Mouse (Mus musculus): ENCODE data around the gene Tbc1d22a. TPM values are rescaled to one million over a fixed set of nuclear protein-coding genes. Genes with fewer than 3 reads are reported as not detected.

Tbc1d22a gene
- total and polyA plus RNA-seq, 2 experiments from 2014 or later: 13.1 to 20.5 TPM

GRCm38 (mm10) chr15:86199052-86199451, 15.2 kb upstream of the Tbc1d22a start:
- no peak overlapping the region for H3K4me3 ChIP-seq (ENCODE audit: low read depth, low read length)
- no peak overlapping the region for H3K27ac ChIP-seq (ENCODE audit: low read depth, low read length)
- TF ChIP-seq CTCF (IDR thresholded peaks at IDR 0.05; ENCODE audit: low read depth): no peak
- WGBS: 82% methylated on average over 5 of the region's 5 CpGs
- no peak for ATAC-seq
- H3K4me2 ChIP-seq (ENCODE audit: low read depth): no peak overlapping the region
- H3K9me3 ChIP-seq (ENCODE audit: low read length): no peaks in the 10 kb centered on the region
- no peaks in the 10 kb centered on the region for H3K27me3 ChIP-seq (ENCODE audit: insufficient read depth, low read length)
- no peak for DNase-seq
- no peaks in the 10 kb centered on the region for H3K4me1 ChIP-seq (ENCODE audit: insufficient read depth)
- H3K36me3 ChIP-seq (ENCODE audit: insufficient read depth): no peaks in the 10 kb centered on the region
- no peak overlapping the region for H3K9ac ChIP-seq

DNA sequence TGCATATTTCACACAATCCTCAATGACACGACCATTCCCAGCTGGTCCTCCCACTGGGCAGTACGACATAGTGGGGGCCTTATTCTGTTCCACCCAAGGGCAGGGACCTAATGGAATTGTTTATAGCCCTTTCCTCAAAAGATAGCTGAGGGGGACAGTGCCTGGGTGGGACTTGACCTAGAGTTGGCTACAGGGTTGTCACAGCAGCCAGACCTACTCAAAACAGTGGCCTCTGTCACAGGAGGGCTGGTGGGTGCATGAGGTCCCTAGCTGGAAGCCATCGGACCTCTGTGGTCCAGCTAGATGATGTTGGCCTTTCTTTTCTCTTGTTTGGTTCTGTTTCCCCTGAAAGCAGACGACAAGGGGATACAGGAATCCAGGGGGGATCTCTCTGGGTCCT, 14.8 kb upstream of the Tbc1d22a start:
- Histone ChIP-seq H3K27me3 (ENCODE audit: insufficient read depth, low read length) (no peaks in the 10 kb centered on the region), H3K4me2 (ENCODE audit: low read depth) (no peak overlapping the region), H3K9ac (no peak overlapping the region), H3K9me3 (ENCODE audit: low read length) (no peaks in the 10 kb centered on the region), H3K4me1 (ENCODE audit: insufficient read depth) (no peaks in the 10 kb centered on the region), H3K4me3 (ENCODE audit: low read depth, low read length) (no peak overlapping the region), H3K27ac (ENCODE audit: low read depth, low read length) (no peak overlapping the region), H3K36me3 (ENCODE audit: insufficient read depth) (no peaks in the 10 kb centered on the region)
- 69% methylated on average over 4 of the region's 4 CpGs for WGBS
- ATAC-seq (no peak), DNase-seq (no peak)
- TF ChIP-seq CTCF (IDR thresholded peaks at IDR 0.05; ENCODE audit: low read depth): no peak

- Histone ChIP-seq H3K9me3 (ENCODE audit: low read length) (no peaks in the 10 kb centered on the region), H3K36me3 (ENCODE audit: insufficient read depth) (no peaks in the 10 kb centered on the region), H3K27ac (ENCODE audit: low read depth, low read length) (no peak overlapping the region), H3K4me3 (ENCODE audit: low read depth, low read length) (no peak overlapping the region), H3K9ac (no peak overlapping the region), H3K4me1 (ENCODE audit: insufficient read depth) (no peaks in the 10 kb centered on the region), H3K4me2 (ENCODE audit: low read depth) (no peak overlapping the region), H3K27me3 (ENCODE audit: insufficient read depth, low read length) (no peaks in the 10 kb centered on the region)
- whole genome bisulfite sequencing: 38% methylated on average over 4 of the region's 4 CpGs
- ATAC-seq (no peak), DNase-seq (no peak)
- TF ChIP-seq CTCF (IDR thresholded peaks at IDR 0.05; ENCODE audit: low read depth): no peak
Measured at GRCm38 (mm10) chr15:86200169-86200568, 14.1 kb upstream of the Tbc1d22a start.

- WGBS: 42% methylated on average over 4 of the region's 4 CpGs
- no peak for TF ChIP-seq CTCF (IDR thresholded peaks at IDR 0.05; ENCODE audit: low read depth)
- no peak overlapping the region for H3K27ac ChIP-seq (ENCODE audit: low read depth, low read length)
- no peak overlapping the region for H3K9ac ChIP-seq
- H3K36me3 ChIP-seq (ENCODE audit: insufficient read depth): no peaks in the 10 kb centered on the region
- H3K4me2 ChIP-seq (ENCODE audit: low read depth): no peak overlapping the region
- H3K4me3 ChIP-seq (ENCODE audit: low read depth, low read length): no peak overlapping the region
- no peaks in the 10 kb centered on the region for H3K4me1 ChIP-seq (ENCODE audit: insufficient read depth)
- no peaks in the 10 kb centered on the region for H3K9me3 ChIP-seq (ENCODE audit: low read length)
- DNase-seq: no peak
- ATAC-seq: no peak
- H3K27me3 ChIP-seq (ENCODE audit: insufficient read depth, low read length): no peaks in the 10 kb centered on the region
Measured at GRCm38 (mm10) chr15:86201095-86201494, 13.2 kb upstream of the Tbc1d22a start.

GRCm38 (mm10) chr15:86201696-86202330, 12.4 kb upstream of the Tbc1d22a start:
- WGBS: 53% methylated on average over 9 of the region's 9 CpGs
- H3K4me3 ChIP-seq (ENCODE audit: low read depth, low read length): no peak overlapping the region
- no peak for ATAC-seq
- H3K27me3 ChIP-seq (ENCODE audit: insufficient read depth, low read length): no peaks in the 10 kb centered on the region
- no peak overlapping the region for H3K4me2 ChIP-seq (ENCODE audit: low read depth)
- H3K9me3 ChIP-seq (ENCODE audit: low read length): no peaks in the 10 kb centered on the region
- H3K4me1 ChIP-seq (ENCODE audit: insufficient read depth): no peaks in the 10 kb centered on the region
- H3K36me3 ChIP-seq (ENCODE audit: insufficient read depth): no peaks in the 10 kb centered on the region
- H3K27ac ChIP-seq (ENCODE audit: low read depth, low read length): no peak overlapping the region
- H3K9ac ChIP-seq: no peak overlapping the region
- DNase-seq: no peak
- no peak for TF ChIP-seq CTCF (IDR thresholded peaks at IDR 0.05; ENCODE audit: low read depth)

- ATAC-seq: no peak
- Histone ChIP-seq H3K27ac (ENCODE audit: low read depth, low read length) (no peak overlapping the region), H3K4me1 (ENCODE audit: insufficient read depth) (no peaks in the 10 kb centered on the region), H3K4me3 (ENCODE audit: low read depth, low read length) (no peak overlapping the region), H3K9ac (no peak overlapping the region), H3K27me3 (ENCODE audit: insufficient read depth, low read length) (no peaks in the 10 kb centered on the region), H3K36me3 (ENCODE audit: insufficient read depth) (no peaks in the 10 kb centered on the region), H3K4me2 (ENCODE audit: low read depth) (no peak overlapping the region), H3K9me3 (ENCODE audit: low read length) (no peaks in the 10 kb centered on the region)
- WGBS: 58% methylated on average over 6 of the region's 6 CpGs
- no peak for TF ChIP-seq CTCF (IDR thresholded peaks at IDR 0.05; ENCODE audit: low read depth)
- DNase-seq: no peak
Measured at GRCm38 (mm10) chr15:86202640-86203039, 11.6 kb upstream of the Tbc1d22a start.

GRCm38 (mm10) chr15:86203292-86203793, 10.9 kb upstream of the Tbc1d22a start:
- Histone ChIP-seq H3K9me3 (ENCODE audit: low read length) (no peaks in the 10 kb centered on the region), H3K4me3 (ENCODE audit: low read depth, low read length) (no peak overlapping the region), H3K27me3 (ENCODE audit: insufficient read depth, low read length) (no peaks in the 10 kb centered on the region), H3K27ac (ENCODE audit: low read depth, low read length) (no peak overlapping the region), H3K36me3 (ENCODE audit: insufficient read depth) (no peaks in the 10 kb centered on the region), H3K4me1 (ENCODE audit: insufficient read depth) (no peaks in the 10 kb centered on the region), H3K9ac (no peak overlapping the region), H3K4me2 (ENCODE audit: low read depth) (no peak overlapping the region)
- ATAC-seq (no peak), DNase-seq (no peak)
- 85% methylated on average over 7 of the region's 7 CpGs for WGBS
- TF ChIP-seq CTCF (IDR thresholded peaks at IDR 0.05; ENCODE audit: low read depth): no peak
